Mouse (Mus musculus): ENCODE results near the gene Defb29. TPM values are rescaled to one million over a fixed set of nuclear protein-coding genes. Genes with fewer than 3 reads are reported as not detected.

Defb29 gene
- polyA plus RNA-seq, 1 experiment from 2014 or later, result not detected

- H3K27me3 ChIP-seq (replicated peaks; ENCODE audit: control insufficient read depth, insufficient read depth, low read length), result no peaks in the 10 kb centered on the region
- no peaks in the 10 kb centered on the region for H3K9me3 ChIP-seq (ENCODE audit: control insufficient read depth, low read length)
- H3K4me2 ChIP-seq (ENCODE audit: low read length), result no peak within 1 kb of the TSS
- no peaks in the 10 kb centered on the region for H3K4me1 ChIP-seq (ENCODE audit: control insufficient read depth, insufficient read depth, low read depth, low read length)
- no peak for ATAC-seq
- H3K36me3 ChIP-seq (ENCODE audit: control insufficient read depth, insufficient read depth, low read length), result no peaks in the 10 kb centered on the region
- H3K9ac ChIP-seq (ENCODE audit: low read depth, low read length), result no peak within 1 kb of the TSS
- no peak within 1 kb of the TSS for H3K4me3 ChIP-seq (ENCODE audit: low read length)
- H3K27ac ChIP-seq (ENCODE audit: low read depth, low read length), result no peak within 1 kb of the TSS
- WGBS, result 80% methylated on average over 4 of the region's 4 CpGs
Observed at GRCm38 (mm10) chr2:152517981-152518380, 21.9 kb downstream of the Defb29 start, which contains the start of gene Defb28. Defb28 (plus strand) TSS chr2:152518255.

DNA sequence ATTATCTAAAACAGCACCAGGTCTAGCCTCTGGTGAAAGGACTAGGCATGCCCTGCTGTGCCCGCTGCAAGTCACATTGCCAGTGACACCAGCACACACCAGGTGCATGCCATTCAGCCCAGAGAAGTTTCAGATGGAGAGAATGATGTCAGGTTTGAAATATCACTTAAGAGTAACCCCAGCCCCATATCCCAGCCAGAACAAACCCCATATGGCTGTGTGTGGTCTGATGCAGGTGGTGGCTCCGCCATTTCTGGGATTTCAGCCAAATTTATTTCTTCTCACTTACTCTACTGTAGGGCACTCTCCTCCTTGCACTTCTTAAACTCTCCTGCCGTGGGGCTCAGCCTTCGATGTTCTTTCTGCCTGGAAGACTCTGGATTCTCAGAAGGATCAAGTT, 23.8 kb downstream of the Defb29 start:
- Histone ChIP-seq H3K36me3 (ENCODE audit: control insufficient read depth, insufficient read depth, low read length) (no peaks in the 10 kb centered on the region), H3K4me2 (ENCODE audit: low read length) (no peak overlapping the region), H3K4me1 (ENCODE audit: control insufficient read depth, insufficient read depth, low read depth, low read length) (no peaks in the 10 kb centered on the region), H3K27ac (ENCODE audit: low read depth, low read length) (no peak overlapping the region), H3K9me3 (ENCODE audit: control insufficient read depth, low read length) (no peaks in the 10 kb centered on the region), H3K4me3 (ENCODE audit: low read length) (no peak overlapping the region), H3K27me3 (replicated peaks; ENCODE audit: control insufficient read depth, insufficient read depth, low read length) (no peaks in the 10 kb centered on the region), H3K9ac (ENCODE audit: low read depth, low read length) (no peak overlapping the region)
- WGBS, result 73% methylated on average over 4 of the region's 4 CpGs
- ATAC-seq, result no peak

DNA sequence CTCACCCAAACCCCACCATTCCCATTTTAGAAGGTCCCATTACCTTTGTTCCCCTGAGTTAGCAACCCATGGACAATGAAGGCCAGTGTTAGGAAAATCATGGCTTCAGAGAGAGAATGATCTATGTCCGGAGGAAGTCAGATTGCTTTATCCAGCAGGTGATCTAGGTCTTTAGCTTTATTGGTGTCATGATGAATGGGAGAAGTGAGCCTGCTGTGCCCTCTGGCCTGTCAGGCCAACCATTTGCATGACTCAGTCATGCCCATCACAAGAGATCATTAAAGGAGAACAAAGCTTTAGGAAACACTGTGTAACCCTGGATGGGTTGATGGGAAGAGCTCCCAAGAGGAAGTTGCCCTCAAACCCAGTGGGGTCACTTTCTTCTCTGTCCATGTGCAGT, 28.3 kb downstream of the Defb29 start, which contains the start of gene Defb26:
TSS of gene Defb26 (minus strand) at position 101 of the 400 bp plus-strand sequence.
- 50% methylated on average over 1 of the region's 1 CpGs for WGBS
- H3K27ac ChIP-seq (ENCODE audit: low read depth, low read length), result no peak within 1 kb of the TSS
- H3K36me3 ChIP-seq (ENCODE audit: control insufficient read depth, insufficient read depth, low read length), result no peaks in the 10 kb centered on the region
- no peak within 1 kb of the TSS for H3K4me2 ChIP-seq (ENCODE audit: low read length)
- no peaks in the 10 kb centered on the region for H3K9me3 ChIP-seq (ENCODE audit: control insufficient read depth, low read length)
- no peak within 1 kb of the TSS for H3K4me3 ChIP-seq (ENCODE audit: low read length)
- H3K9ac ChIP-seq (ENCODE audit: low read depth, low read length), result no peak within 1 kb of the TSS
- no peak for ATAC-seq
- no peaks in the 10 kb centered on the region for H3K27me3 ChIP-seq (replicated peaks; ENCODE audit: control insufficient read depth, insufficient read depth, low read length)
- no peaks in the 10 kb centered on the region for H3K4me1 ChIP-seq (ENCODE audit: control insufficient read depth, insufficient read depth, low read depth, low read length)

DNA sequence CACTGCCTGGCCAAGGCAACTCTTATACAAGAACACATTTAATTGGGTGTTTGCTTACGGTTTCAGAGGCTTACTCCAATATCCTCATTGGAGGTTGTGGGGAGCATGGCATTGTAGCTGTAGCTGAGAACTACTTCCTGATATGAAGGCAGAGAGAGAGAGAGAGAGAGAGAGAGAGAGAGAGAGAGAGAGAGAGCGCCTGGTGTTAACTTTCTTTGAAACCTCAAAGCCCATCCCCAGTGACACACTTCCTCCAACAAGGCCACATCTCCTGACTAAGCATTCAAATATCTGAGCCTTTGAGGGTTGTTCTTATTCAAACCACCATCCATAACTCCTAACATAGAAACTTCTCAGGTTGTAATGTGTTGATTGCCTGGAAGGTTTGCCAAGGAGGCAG, 35.9 kb downstream of the Defb29 start:
- WGBS, result 87% methylated on average over 2 of the region's 2 CpGs
- no peaks in the 10 kb centered on the region for H3K27me3 ChIP-seq (replicated peaks; ENCODE audit: control insufficient read depth, insufficient read depth, low read length)
- no peak for ATAC-seq

GRCm38 (mm10) chr2:152500863-152501229, 39.1 kb downstream of the Defb29 start:
- no peak overlapping the region for H3K4me2 ChIP-seq (ENCODE audit: low read length)
- H3K4me1 ChIP-seq (ENCODE audit: control insufficient read depth, insufficient read depth, low read depth, low read length), result no peaks in the 10 kb centered on the region
- no peaks in the 10 kb centered on the region for H3K9me3 ChIP-seq (ENCODE audit: control insufficient read depth, low read length)
- no peak overlapping the region for H3K9ac ChIP-seq (ENCODE audit: low read depth, low read length)
- no peaks in the 10 kb centered on the region for H3K36me3 ChIP-seq (ENCODE audit: control insufficient read depth, insufficient read depth, low read length)
- H3K4me3 ChIP-seq (ENCODE audit: low read length), result no peak overlapping the region
- H3K27me3 ChIP-seq (replicated peaks; ENCODE audit: control insufficient read depth, insufficient read depth, low read length), result no peaks in the 10 kb centered on the region
- 76% methylated on average over 6 of the region's 6 CpGs for WGBS
- ATAC-seq, result no peak
- H3K27ac ChIP-seq (ENCODE audit: low read depth, low read length), result no peak overlapping the region

More for the DNA sequence above, 35.9 kb downstream of the Defb29 start:
- Histone ChIP-seq H3K9me3 (ENCODE audit: control insufficient read depth, low read length) (no peaks in the 10 kb centered on the region), H3K4me3 (ENCODE audit: low read length) (no peak overlapping the region), H3K4me2 (ENCODE audit: low read length) (no peak overlapping the region), H3K9ac (ENCODE audit: low read depth, low read length) (no peak overlapping the region), H3K27ac (ENCODE audit: low read depth, low read length) (no peak overlapping the region), H3K4me1 (ENCODE audit: control insufficient read depth, insufficient read depth, low read depth, low read length) (no peaks in the 10 kb centered on the region), H3K36me3 (ENCODE audit: control insufficient read depth, insufficient read depth, low read length) (no peaks in the 10 kb centered on the region)

GRCm38 (mm10) chr2:152500204-152500862, 39.6 kb downstream of the Defb29 start:
- no peak for ATAC-seq
- Histone ChIP-seq H3K4me2 (ENCODE audit: low read length) (no peak overlapping the region), H3K4me3 (ENCODE audit: low read length) (no peak overlapping the region), H3K9ac (ENCODE audit: low read depth, low read length) (no peak overlapping the region), H3K27me3 (replicated peaks; ENCODE audit: control insufficient read depth, insufficient read depth, low read length) (no peaks in the 10 kb centered on the region), H3K9me3 (ENCODE audit: control insufficient read depth, low read length) (no peaks in the 10 kb centered on the region), H3K27ac (ENCODE audit: low read depth, low read length) (no peak overlapping the region), H3K36me3 (ENCODE audit: control insufficient read depth, insufficient read depth, low read length) (no peaks in the 10 kb centered on the region), H3K4me1 (ENCODE audit: control insufficient read depth, insufficient read depth, low read depth, low read length) (no peaks in the 10 kb centered on the region)
- WGBS, result 76% methylated on average over 7 of the region's 7 CpGs

DNA sequence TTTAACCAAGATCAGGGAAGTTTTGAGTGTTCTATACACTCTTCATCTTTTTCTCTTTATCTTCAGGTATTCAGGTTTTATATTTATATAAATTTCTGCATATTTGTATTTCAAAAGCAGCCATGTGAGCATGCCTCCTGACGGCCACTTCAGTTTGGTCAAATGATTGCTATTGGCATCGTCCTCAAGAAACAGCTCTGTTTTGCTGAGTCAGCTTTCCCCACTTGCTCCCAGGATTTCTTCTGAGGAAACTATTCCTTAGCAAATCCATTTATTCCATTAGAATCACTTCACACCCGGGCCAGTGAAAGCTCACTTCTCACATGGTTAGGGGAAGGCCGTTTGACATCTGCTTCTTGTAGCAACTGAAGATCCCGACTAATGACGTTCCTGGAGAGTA, 41.9 kb downstream of the Defb29 start:
- H3K27me3 ChIP-seq (replicated peaks; ENCODE audit: control insufficient read depth, insufficient read depth, low read length), result no peaks in the 10 kb centered on the region
- H3K36me3 ChIP-seq (ENCODE audit: control insufficient read depth, insufficient read depth, low read length), result no peaks in the 10 kb centered on the region
- H3K27ac ChIP-seq (ENCODE audit: low read depth, low read length), result no peak overlapping the region
- no peaks in the 10 kb centered on the region for H3K9me3 ChIP-seq (ENCODE audit: control insufficient read depth, low read length)
- 79% methylated on average over 6 of the region's 6 CpGs for WGBS
- H3K4me3 ChIP-seq (ENCODE audit: low read length), result no peak overlapping the region
- no peak overlapping the region for H3K9ac ChIP-seq (ENCODE audit: low read depth, low read length)
- no peak for ATAC-seq
- no peaks in the 10 kb centered on the region for H3K4me1 ChIP-seq (ENCODE audit: control insufficient read depth, insufficient read depth, low read depth, low read length)
- H3K4me2 ChIP-seq (ENCODE audit: low read length), result no peak overlapping the region

DNA sequence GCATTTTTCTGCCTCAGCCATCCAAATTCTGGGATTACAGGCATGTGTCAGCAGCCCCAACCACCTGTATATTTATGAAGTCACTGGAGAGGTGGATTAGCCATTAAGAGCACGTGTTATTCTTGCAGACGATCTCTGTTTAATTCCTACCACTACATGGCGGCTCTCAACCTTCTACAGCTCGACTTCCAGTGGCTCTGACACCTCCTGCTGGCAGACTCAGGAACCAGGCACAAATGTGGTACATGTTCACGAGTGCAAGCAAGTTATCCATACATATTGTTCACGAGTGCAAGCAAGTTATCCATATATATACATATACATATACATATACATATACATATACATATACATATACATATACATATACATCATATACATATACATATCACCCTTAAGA, 46.7 kb downstream of the Defb29 start:
- Histone ChIP-seq H3K4me3 (ENCODE audit: low read length) (no peak overlapping the region), H3K27me3 (replicated peaks; ENCODE audit: control insufficient read depth, insufficient read depth, low read length) (no peaks in the 10 kb centered on the region), H3K36me3 (ENCODE audit: control insufficient read depth, insufficient read depth, low read length) (no peaks in the 10 kb centered on the region), H3K9me3 (ENCODE audit: control insufficient read depth, low read length) (no peaks in the 10 kb centered on the region), H3K4me2 (ENCODE audit: low read length) (no peak overlapping the region), H3K4me1 (ENCODE audit: control insufficient read depth, insufficient read depth, low read depth, low read length) (no peaks in the 10 kb centered on the region), H3K27ac (ENCODE audit: low read depth, low read length) (no peak overlapping the region), H3K9ac (ENCODE audit: low read depth, low read length) (no peak overlapping the region)
- WGBS, result 74% methylated on average over 6 of the region's 6 CpGs
- no peak for ATAC-seq

DNA sequence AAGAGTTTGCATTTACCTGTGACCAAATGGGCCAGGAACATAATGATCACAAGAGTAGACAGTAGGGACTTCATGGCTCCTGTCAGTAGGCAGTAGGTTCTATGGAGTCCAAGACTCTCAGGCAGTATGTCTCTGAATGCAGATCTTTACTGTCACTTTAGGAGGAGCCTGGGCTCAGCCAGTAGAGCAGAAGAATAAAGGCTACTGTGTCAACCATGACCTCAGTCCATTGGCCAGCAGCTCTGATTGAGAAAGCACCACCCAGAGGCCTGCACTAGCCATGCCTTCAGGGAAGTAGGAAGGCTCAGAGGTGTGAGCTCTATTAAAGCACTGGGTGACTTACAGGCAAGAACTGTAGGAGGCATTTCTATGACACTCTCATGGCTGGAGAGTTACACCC, 49.9 kb downstream of the Defb29 start, which contains the start of gene Defb22:
TSS of gene Defb22 (minus strand) at position 101 of the 400 bp plus-strand sequence.
- Histone ChIP-seq H3K4me1 (ENCODE audit: control insufficient read depth, insufficient read depth, low read depth, low read length) (no peaks in the 10 kb centered on the region), H3K4me2 (ENCODE audit: low read length) (no peak within 1 kb of the TSS), H3K4me3 (ENCODE audit: low read length) (no peak within 1 kb of the TSS), H3K27ac (ENCODE audit: low read depth, low read length) (no peak within 1 kb of the TSS), H3K36me3 (ENCODE audit: control insufficient read depth, insufficient read depth, low read length) (no peaks in the 10 kb centered on the region), H3K27me3 (replicated peaks; ENCODE audit: control insufficient read depth, insufficient read depth, low read length) (no peaks in the 10 kb centered on the region), H3K9me3 (ENCODE audit: control insufficient read depth, low read length) (no peaks in the 10 kb centered on the region), H3K9ac (ENCODE audit: low read depth, low read length) (no peak within 1 kb of the TSS)
- ATAC-seq, result no peak
